Mouse (Mus musculus) neural tube, embryonic 15.5 days (tissue): Measurements from ENCODE around the gene Irf2bp2. TPM values are rescaled to one million over a fixed set of nuclear protein-coding genes. Genes with fewer than 3 reads are reported as not detected.

Experiments used
- ATAC-seq: fragments of 200-750 bp; cut with Nextera tagmentation; 2 replicates; pipeline ENCODE4 v1.8.0; 2017; ENCODE audit warnings: mild to moderate bottlenecking, moderate TSS enrichment, moderate library complexity; ENCODE audit not compliant: low FRiP score
- H3K27ac ChIP-seq: fragments of 300-500 bp; sonication (generic); replicated peaks from 2 replicates; pipeline ENCODE4 v1.5.1; 2015; ENCODE audit warnings: mild to moderate bottlenecking, inconsistent platforms
- H3K27me3 ChIP-seq: fragments of 300-500 bp; sonication (generic); replicated peaks from 2 replicates; pipeline ENCODE4 v1.6.1; 2015; ENCODE audit warnings: inconsistent platforms
- H3K36me3 ChIP-seq: fragments of 300-500 bp; sonication (generic); 2 replicates; pipeline ENCODE4 v1.6.1; 2015; ENCODE audit warnings: inconsistent platforms
- H3K4me1 ChIP-seq: fragments of 300-500 bp; sonication (generic); 2 replicates; pipeline ENCODE4 v1.6.1; 2015; ENCODE audit warnings: inconsistent platforms
- H3K4me2 ChIP-seq: fragments of 300-500 bp; sonication (generic); 2 replicates; pipeline ENCODE4 v1.6.1; 2015; ENCODE audit warnings: inconsistent platforms, mild to moderate bottlenecking, moderate library complexity
- H3K4me3 ChIP-seq: fragments of 300-500 bp; sonication (generic); replicated peaks from 2 replicates; pipeline ENCODE4 v1.5.1; 2015; ENCODE audit warnings: mild to moderate bottlenecking, inconsistent platforms
- H3K9ac ChIP-seq: fragments of 300-500 bp; sonication (generic); replicated peaks from 2 replicates; pipeline ENCODE4 v1.6.1; 2015; ENCODE audit warnings: mild to moderate bottlenecking, inconsistent platforms
- H3K9me3 ChIP-seq: fragments of 300-500 bp; sonication (generic); replicated peaks from 2 replicates; pipeline ENCODE4 v1.6.1; 2016; ENCODE audit warnings: inconsistent platforms
- WGBS: fragments of 180-500 bp; shearing (Covaris S2); methylation state at CpG from one replicate; pipeline ENCODE4 v1.1.7; 2015; ENCODE audit warnings: mixed read lengths; 5-methylcytosine and 5-hydroxymethylcytosine counted together
- polyA plus RNA-seq: library from polyadenylated mRNA; unstranded; fragments of >200 nt; fragmentation: Nextera tagmentation; extraction: Ambion mirVana; gene quantifications from 2 replicates; pipeline ENCODE4 v1.2.1, GENCODE M21; 2015

Irf2bp2 gene
- polyA plus RNA-seq, 1 experiment from 2014 or later, result 9.8 TPM

DNA sequence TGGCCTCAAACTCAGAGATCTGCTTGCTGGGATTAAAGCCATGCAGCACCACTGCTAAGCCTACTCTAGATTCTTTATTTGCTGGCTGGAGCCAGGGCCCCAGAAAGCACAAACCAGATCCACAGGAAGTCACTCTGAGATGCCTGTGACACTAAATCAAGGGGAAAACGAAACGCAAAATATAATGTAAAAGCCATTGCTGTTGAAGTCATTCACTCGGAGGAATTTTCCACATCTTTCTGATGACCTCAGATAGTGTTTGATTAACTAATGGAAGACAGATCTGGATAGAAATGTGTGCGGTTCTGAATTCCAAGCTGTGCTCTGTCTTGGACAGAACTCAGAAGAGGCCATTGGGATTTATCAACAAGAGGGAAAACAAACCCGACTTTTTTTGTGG lies 22.9 kb upstream of the Irf2bp2 start:
- WGBS, result 78% methylated on average over 5 of the region's 5 CpGs
- H3K9me3 ChIP-seq, result no peaks in the 10 kb centered on the region
- H3K27me3 ChIP-seq, result no peaks in the 10 kb centered on the region
- H3K9ac ChIP-seq, result no peak overlapping the region
- no peak overlapping the region for H3K4me3 ChIP-seq
- no peak for ATAC-seq
- no peak overlapping the region for H3K4me2 ChIP-seq
- no peak overlapping the region for H3K27ac ChIP-seq
- H3K4me1 ChIP-seq, result no peaks in the 10 kb centered on the region
- no peaks in the 10 kb centered on the region for H3K36me3 ChIP-seq

DNA sequence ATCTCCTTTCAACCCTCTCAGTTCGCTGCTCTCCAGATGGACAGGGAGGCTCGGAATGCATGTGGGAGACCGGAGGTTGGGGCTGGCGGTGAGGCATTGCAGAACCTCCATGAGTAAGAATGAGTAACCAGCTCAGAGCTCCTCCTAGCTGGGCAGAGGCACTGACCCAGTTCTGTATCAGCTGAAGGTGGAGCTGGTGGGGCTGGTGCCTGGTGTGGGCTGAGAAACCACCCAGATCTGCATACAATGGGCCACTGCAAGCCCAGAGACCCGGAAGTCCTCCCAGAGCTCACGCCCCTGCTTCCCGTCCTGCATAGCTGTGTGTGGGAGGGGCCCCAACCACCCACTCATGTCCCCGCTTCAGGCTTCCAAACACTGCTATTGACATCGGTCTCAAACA lies 22.0 kb upstream of the Irf2bp2 start:
- no peak for ATAC-seq
- H3K9me3 ChIP-seq, result no peaks in the 10 kb centered on the region
- H3K9ac ChIP-seq, result no peak overlapping the region
- no peaks in the 10 kb centered on the region for H3K27me3 ChIP-seq
- H3K36me3 ChIP-seq, result no peaks in the 10 kb centered on the region
- 79% methylated on average over 9 of the region's 9 CpGs for WGBS
- no peak overlapping the region for H3K4me3 ChIP-seq
- no peaks in the 10 kb centered on the region for H3K4me1 ChIP-seq
- no peak overlapping the region for H3K4me2 ChIP-seq
- no peak overlapping the region for H3K27ac ChIP-seq

DNA sequence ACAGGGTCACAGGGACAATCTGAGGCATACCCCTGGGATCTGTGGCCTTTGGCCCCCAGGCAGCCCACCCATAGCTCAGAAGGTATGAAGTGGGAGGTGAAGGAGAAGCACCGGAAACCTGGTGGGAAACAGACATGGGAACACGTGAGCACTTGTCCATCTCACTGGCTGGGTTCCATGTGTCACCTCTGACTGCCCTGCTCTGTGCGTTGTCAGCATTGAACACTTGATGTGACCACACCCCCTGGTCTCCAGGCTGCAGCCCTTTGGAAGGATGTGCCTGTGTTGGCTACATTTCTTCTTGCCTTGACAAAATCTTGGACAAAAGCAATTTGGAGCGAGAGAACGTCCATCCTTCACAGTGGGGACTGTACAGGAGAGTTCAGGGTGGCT lies 20.9 kb upstream of the Irf2bp2 start:
- Histone ChIP-seq H3K9me3 (no peaks in the 10 kb centered on the region), H3K27ac (no peak overlapping the region), H3K4me1 (no peaks in the 10 kb centered on the region), H3K4me2 (no peak overlapping the region), H3K9ac (no peak overlapping the region), H3K36me3 (no peaks in the 10 kb centered on the region), H3K27me3 (no peaks in the 10 kb centered on the region), H3K4me3 (no peak overlapping the region)
- 85% methylated on average over 5 of the region's 5 CpGs for WGBS
- no peak for ATAC-seq

DNA sequence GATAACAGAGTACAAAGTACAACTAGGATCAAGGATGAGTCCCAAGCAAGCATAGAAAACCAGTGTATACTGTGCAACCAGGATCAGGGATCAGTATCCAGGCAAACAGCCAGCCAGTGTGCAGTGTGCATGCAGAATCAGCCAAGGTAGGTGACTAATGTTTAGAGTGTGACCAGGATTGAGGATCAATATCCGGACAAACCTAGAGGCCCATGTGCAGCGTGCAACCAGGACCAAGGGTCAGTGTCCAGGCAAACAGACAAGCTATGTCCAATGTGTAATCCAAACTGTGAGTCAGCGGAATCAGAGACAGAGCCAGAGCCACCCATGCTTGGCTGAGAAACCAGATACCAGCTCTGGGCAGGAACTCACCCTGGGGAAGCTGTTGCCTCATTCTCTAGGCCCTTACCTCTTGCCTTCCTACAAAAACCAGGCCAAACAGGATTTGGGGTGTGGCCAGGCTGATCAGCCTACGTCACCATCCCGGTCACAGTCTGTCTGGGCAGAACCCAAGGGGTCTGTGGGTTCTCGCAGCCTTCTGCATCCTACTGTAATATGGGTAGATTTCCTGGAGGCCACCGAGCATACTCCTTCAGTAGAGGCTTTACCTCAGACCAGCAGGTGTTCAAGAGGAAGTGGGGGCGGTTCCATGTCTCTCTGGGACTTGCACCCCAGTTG lies 20.4 kb upstream of the Irf2bp2 start:
- no peaks in the 10 kb centered on the region for H3K4me1 ChIP-seq
- no peaks in the 10 kb centered on the region for H3K9me3 ChIP-seq
- H3K4me2 ChIP-seq, result no peak overlapping the region
- WGBS, result 89% methylated on average over 8 of the region's 8 CpGs
- H3K27me3 ChIP-seq, result no peaks in the 10 kb centered on the region
- no peak overlapping the region for H3K27ac ChIP-seq
- ATAC-seq, result no peak
- no peak overlapping the region for H3K9ac ChIP-seq
- H3K36me3 ChIP-seq, result no peaks in the 10 kb centered on the region
- no peak overlapping the region for H3K4me3 ChIP-seq

DNA sequence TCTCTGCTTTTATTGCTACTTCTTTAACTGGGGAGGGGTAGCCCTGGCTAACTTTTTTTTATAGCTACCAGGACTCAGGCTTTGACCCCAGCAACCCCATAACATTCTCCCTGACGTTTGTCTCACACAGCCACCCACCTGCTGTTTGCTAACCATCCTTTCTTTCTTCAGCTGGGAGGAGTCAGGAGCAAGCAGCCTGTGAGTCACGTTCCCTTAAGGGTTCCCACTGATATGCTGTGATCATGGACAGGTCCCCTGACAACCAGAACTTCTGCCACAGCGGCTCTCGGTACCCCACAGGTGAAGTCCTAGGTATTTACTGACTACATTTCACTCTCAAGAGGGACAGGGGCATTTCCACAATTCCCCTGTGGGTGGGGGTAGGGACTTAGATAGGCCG lies 19.4 kb upstream of the Irf2bp2 start:
- Histone ChIP-seq H3K27ac (no peak overlapping the region), H3K9ac (no peak overlapping the region), H3K4me1 (peaks cover 6% of the 10 kb centered on the region), H3K4me3 (no peak overlapping the region), H3K4me2 (no peak overlapping the region), H3K9me3 (no peaks in the 10 kb centered on the region), H3K36me3 (no peaks in the 10 kb centered on the region), H3K27me3 (no peaks in the 10 kb centered on the region)
- 61% methylated on average over 5 of the region's 5 CpGs for WGBS
- no peak for ATAC-seq

DNA sequence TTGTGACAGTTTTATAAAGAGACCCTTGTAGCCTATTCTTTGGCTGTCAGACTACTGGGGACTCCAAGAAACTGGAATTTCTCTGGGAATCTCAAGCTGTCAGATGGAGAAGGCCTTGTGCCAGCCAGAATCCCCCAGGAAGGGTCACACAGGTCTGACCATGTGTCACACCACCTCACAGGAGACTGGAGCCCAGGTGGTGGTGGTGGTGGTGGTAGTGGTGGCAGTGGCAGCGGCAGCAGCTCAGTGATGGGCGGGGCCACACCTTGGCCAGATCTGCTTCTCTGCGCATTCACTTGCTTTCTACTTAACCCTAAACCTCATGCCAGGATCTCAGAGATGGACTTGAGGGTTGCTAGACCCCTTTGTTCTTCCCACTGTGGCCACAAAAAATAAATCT lies 19.0 kb upstream of the Irf2bp2 start:
- no peak overlapping the region for H3K9ac ChIP-seq
- no peaks in the 10 kb centered on the region for H3K9me3 ChIP-seq
- no peak overlapping the region for H3K4me2 ChIP-seq
- no peak overlapping the region for H3K4me3 ChIP-seq
- WGBS, result 84% methylated on average over 3 of the region's 3 CpGs
- no peak overlapping the region for H3K27ac ChIP-seq
- ATAC-seq, result no peak
- H3K36me3 ChIP-seq, result no peaks in the 10 kb centered on the region
- no peaks in the 10 kb centered on the region for H3K27me3 ChIP-seq
- peaks cover 8% of the 10 kb centered on the region for H3K4me1 ChIP-seq

DNA sequence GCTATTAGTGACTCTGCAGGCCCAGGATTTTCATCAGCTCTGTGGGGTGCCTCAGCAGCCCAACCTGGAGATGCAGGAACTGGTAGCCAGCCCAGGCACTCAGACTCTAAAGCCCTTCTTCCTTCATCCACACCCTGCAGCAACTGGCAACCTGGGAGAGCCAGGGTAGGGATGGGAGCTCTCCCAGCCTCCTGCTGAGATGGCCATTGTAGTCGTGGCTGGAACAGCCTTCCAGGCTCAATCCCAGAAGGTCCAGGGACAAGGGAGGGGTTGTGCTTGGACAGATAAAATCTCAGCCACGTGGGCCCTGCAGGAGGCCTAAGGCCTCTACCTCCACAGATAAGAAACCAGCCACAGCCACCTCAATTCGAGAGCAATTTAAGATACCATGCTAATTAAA lies 16.9 kb upstream of the Irf2bp2 start:
- Histone ChIP-seq H3K4me1 (peaks cover 13% of the 10 kb centered on the region), H3K9me3 (no peaks in the 10 kb centered on the region), H3K27me3 (no peaks in the 10 kb centered on the region), H3K36me3 (no peaks in the 10 kb centered on the region), H3K27ac (no peak overlapping the region), H3K9ac (no peak overlapping the region), H3K4me3 (no peak overlapping the region), H3K4me2 (no peak overlapping the region)
- WGBS, result 16% methylated on average over 3 of the region's 3 CpGs
- no peak for ATAC-seq

DNA sequence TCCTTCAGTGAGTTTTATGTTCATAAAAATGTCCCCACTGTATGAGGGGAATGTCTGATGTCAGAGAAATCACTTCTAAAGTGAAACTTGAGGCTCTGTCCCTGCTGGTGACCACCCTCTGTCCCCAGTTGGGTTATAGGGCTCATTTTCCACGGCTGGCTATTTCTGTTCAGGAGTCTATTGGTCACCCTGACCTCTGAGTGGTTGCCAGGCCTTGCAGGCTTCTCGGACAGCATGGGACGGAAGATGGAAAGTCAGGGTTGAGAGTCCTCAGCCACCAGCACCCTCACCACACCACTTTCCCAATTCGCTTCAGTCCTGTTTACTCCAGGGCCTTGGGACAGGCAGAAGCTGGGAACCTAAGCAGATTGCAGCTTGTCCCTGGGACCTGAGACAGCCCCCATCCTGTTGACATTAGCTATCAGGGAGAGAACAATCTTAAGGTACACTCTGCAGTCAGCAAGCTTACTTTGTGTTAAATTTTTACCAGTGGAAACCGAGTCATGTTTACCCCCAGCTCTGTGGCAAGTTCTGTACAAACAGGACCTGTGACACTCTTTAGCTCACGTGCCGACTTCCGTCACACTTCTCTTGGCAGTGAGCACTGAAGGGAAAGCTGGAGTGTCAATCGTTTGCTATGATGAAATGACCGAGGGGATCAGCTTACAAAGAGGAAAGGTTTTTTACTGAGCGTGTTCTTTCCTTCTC lies 15.9 kb upstream of the Irf2bp2 start:
- Histone ChIP-seq H3K27ac (no peak overlapping the region), H3K27me3 (no peaks in the 10 kb centered on the region), H3K4me2 (no peak overlapping the region), H3K4me1 (peaks cover 13% of the 10 kb centered on the region), H3K9ac (no peak overlapping the region), H3K9me3 (no peaks in the 10 kb centered on the region), H3K36me3 (no peaks in the 10 kb centered on the region), H3K4me3 (no peak overlapping the region)
- ATAC-seq, result no peak
- 90% methylated on average over 11 of the region's 11 CpGs for WGBS

DNA sequence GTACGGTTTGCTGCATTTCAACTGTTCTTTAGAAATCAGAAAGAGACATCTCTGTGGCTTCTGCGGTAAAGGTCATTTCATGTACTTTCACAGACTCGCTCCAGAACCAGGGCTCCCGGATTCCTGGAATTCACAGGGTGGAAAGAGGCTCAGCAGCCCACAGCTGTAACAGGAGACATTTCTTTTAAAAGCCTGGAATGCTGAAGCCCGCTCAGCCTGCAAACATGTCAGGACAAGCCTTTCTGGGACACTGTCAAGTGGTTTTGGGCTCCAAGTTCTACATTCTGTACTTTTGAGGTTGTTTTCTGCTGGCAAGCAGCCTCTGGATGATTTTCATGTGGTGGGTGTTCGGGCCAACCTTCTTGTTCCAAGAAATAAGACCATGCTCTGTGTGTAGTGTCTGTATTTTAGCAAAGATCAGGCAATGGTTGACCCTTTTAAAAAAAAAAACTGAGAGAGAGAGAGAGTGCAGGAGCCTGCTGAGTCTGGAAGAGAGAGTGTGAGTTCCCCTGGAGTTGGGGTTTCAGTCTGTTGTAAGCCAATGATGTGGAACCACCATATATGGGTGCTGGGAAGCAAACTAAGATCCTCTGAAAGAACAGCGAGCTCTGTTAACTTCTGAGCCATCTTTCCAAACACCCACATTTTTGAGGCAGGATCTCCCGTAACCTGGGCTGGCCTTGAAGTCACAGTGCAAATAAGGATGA lies 9.6 kb upstream of the Irf2bp2 start:
- Histone ChIP-seq H3K36me3 (no peaks in the 10 kb centered on the region), H3K27me3 (no peaks in the 10 kb centered on the region), H3K4me2 (no peak overlapping the region), H3K9me3 (no peaks in the 10 kb centered on the region), H3K27ac (peak overlapping the region; percentile 54), H3K9ac (no peak overlapping the region), H3K4me3 (no peak overlapping the region), H3K4me1 (peaks cover 37% of the 10 kb centered on the region)
- WGBS, result 53% methylated on average over 8 of the region's 8 CpGs
- ATAC-seq, result no peak

DNA sequence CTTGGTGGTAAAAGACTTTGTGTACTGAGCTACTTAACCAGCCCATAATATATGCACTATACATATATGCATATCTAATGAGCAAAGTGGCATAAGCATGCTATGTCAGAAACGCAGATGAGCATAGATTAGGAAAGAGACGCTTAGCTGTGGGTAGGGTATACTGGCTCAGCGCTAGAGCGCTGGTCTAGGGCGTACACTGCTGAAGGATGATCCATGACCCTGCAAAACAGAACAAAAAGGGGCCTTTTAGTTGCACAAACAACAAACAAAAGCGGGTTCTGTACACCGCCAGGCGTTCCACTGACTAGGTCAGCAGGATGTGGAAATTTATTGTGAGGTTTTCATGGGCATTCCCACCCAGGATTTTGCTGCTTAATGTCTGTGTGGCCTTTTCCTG lies 8.9 kb upstream of the Irf2bp2 start:
- Histone ChIP-seq H3K36me3 (no peaks in the 10 kb centered on the region), H3K4me2 (no peak overlapping the region), H3K27me3 (no peaks in the 10 kb centered on the region), H3K4me1 (peaks cover 32% of the 10 kb centered on the region), H3K27ac (peak overlapping the region; percentile 54; the same call in 1 of the 2 replicates), H3K9me3 (no peaks in the 10 kb centered on the region), H3K9ac (no peak overlapping the region), H3K4me3 (no peak overlapping the region)
- 32% methylated on average over 8 of the region's 8 CpGs for WGBS
- ATAC-seq, result no peak

DNA sequence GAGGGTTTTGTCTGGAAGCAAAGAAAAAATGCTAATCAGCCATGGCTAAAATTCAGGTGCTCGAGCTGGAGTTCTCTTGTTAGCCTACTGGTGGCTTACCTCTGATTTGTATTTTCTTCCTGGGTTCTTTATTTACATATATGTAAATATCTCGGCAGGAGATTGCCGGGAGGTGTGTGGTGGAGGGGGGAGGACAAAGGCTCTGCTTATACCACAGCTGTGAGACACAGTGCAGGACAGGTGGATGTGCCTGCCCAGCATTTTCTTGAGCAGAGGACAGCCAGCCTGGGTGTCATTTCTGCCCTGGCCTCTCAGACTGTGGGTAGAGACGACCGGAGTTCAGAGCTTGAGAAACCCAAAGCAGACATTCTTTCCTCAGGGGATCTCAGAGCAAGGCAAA lies 7.5 kb upstream of the Irf2bp2 start:
- 22% methylated on average over 5 of the region's 5 CpGs for WGBS
- H3K36me3 ChIP-seq, result no peaks in the 10 kb centered on the region
- H3K4me1 ChIP-seq, result peaks cover 39% of the 10 kb centered on the region
- ATAC-seq, result no peak
- no peak overlapping the region for H3K4me2 ChIP-seq
- no peak overlapping the region for H3K9ac ChIP-seq
- no peaks in the 10 kb centered on the region for H3K9me3 ChIP-seq
- H3K4me3 ChIP-seq, result no peak overlapping the region
- H3K27ac ChIP-seq, result no peak overlapping the region
- no peaks in the 10 kb centered on the region for H3K27me3 ChIP-seq

DNA sequence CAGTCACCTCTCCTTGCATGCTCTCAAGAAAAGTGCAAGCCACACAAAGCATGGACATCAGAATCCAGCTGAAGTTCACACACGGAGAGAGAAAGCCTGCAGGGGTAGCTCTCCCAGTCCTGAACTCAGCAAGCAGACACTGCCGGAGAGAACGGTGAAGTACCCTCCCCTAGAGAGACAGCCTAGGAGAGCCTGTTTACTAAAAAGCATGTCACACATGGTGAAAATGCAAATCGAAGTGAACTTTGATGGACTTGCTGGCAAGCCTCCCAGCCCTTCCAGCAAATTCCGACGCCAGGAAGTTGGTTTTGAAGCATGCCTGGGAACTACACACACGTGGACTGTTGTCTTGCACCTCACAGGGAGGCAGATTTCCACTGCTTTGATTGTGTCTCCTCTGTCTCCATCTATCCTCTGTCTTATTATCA lies 7.0 kb upstream of the Irf2bp2 start:
- ATAC-seq, result no peak
- H3K9ac ChIP-seq, result no peak overlapping the region
- H3K4me3 ChIP-seq, result no peak overlapping the region
- 0 out of 2 replicates have a peak overlapping the region, but pooled peaks have one; percentile 2 for H3K27ac ChIP-seq
- H3K27me3 ChIP-seq, result no peaks in the 10 kb centered on the region
- WGBS, result 3% methylated on average over 7 of the region's 7 CpGs
- peaks cover 44% of the 10 kb centered on the region for H3K4me1 ChIP-seq
- H3K9me3 ChIP-seq, result no peaks in the 10 kb centered on the region
- H3K36me3 ChIP-seq, result no peaks in the 10 kb centered on the region
- no peak overlapping the region for H3K4me2 ChIP-seq
